Mouse (Mus musculus) common myeloid progenitor, adult 5-6 weeks (primary cell): ENCODE data around the gene Gabrr1. TPM values are rescaled to one million over a fixed set of nuclear protein-coding genes. Genes with fewer than 3 reads are reported as not detected.
"Not testable (repeated sequence)": the region's sequence is repeated elsewhere in the genome, so short reads cannot be mapped to it uniquely, and the experiment has no call there.

Source experiments
- ATAC-seq: replicated peaks from 2 replicates; pipeline ENCODE4 v1.8.0; 2016; ENCODE audit warnings: low read depth, mild to moderate bottlenecking, moderate TSS enrichment, inconsistent platforms; ENCODE audit not compliant: poor library complexity, severe bottlenecking
- total RNA-seq: library from RNA; stranded (forward); fragments of 200-1000, 187-1606 nt; gene quantifications from 2 replicates; pipeline ENCODE4 v1.2.3, GENCODE M21; 2017

The Gabrr1 gene
- not detected in 2 replicates for total RNA-seq

- no peak for ATAC-seq
Measured at GRCm38 (mm10) chr4:33132221-33132620, at the start of gene Gabrr1. TSS of gene Gabrr1 (plus strand) at chr4:33132521.

GRCm38 (mm10) chr4:33099118-33099694 lies 33.1 kb upstream of the Gabrr1 start:
- ATAC-seq = peak; percentile 47; the same call in 1 of the 2 replicates

GRCm38 (mm10) chr4:33109720-33110458 lies 22.4 kb upstream of the Gabrr1 start:
- peak; percentile 55 for ATAC-seq

GRCm38 (mm10) chr4:33110845-33111244 lies 21.5 kb upstream of the Gabrr1 start:
- ATAC-seq = no peak

- ATAC-seq = no peak
Measured at GRCm38 (mm10) chr4:33111358-33111757, 21.0 kb upstream of the Gabrr1 start.

GRCm38 (mm10) chr4:33112866-33113265 lies 19.5 kb upstream of the Gabrr1 start:
- ATAC-seq = not testable (repeated sequence)

GRCm38 (mm10) chr4:33119118-33119517 lies 13.2 kb upstream of the Gabrr1 start:
- ATAC-seq = peak; percentile 60; the same call in 1 of the 2 replicates

GRCm38 (mm10) chr4:33124493-33124892 lies 7.8 kb upstream of the Gabrr1 start:
- peak; percentile 99 for ATAC-seq

- ATAC-seq = no peak
Measured at GRCm38 (mm10) chr4:33125409-33126084, 6.8 kb upstream of the Gabrr1 start.

- peak; percentile 72 for ATAC-seq
Measured at GRCm38 (mm10) chr4:33146679-33147291, 14.5 kb downstream of the Gabrr1 start.

- ATAC-seq = peak; percentile 74
Measured at GRCm38 (mm10) chr4:33147825-33148224, 15.5 kb downstream of the Gabrr1 start.

- no peak for ATAC-seq
Measured at GRCm38 (mm10) chr4:33149150-33149549, 16.8 kb downstream of the Gabrr1 start.

- ATAC-seq = no peak
Measured at GRCm38 (mm10) chr4:33152087-33153038, 20.0 kb downstream of the Gabrr1 start.

- ATAC-seq = no peak
Measured at GRCm38 (mm10) chr4:33183477-33183876, 51.2 kb downstream of the Gabrr1 start.

GRCm38 (mm10) chr4:33188164-33188563 lies 55.8 kb downstream of the Gabrr1 start:
- peak; percentile 45 for ATAC-seq

GRCm38 (mm10) chr4:33188781-33189734 lies 56.7 kb downstream of the Gabrr1 start:
- peak; percentile 95 for ATAC-seq

- ATAC-seq = no peak
Measured at GRCm38 (mm10) chr4:33189735-33190036, 57.4 kb downstream of the Gabrr1 start, which contains the start of gene Pm20d2. TSS of gene Pm20d2 (minus strand) at chr4:33189737.

GRCm38 (mm10) chr4:33198117-33198516 lies 65.8 kb downstream of the Gabrr1 start:
- ATAC-seq = no peak

- ATAC-seq = peak; percentile 87
Measured at GRCm38 (mm10) chr4:33204682-33205081, 72.4 kb downstream of the Gabrr1 start.
